Mouse (Mus musculus) frontal cortex, postnatal 36 days (tissue): ENCODE results near the gene Mnt.

ENCODE experiments used
- DNase-seq, 2 experiments: peaks; one replicate each; pipeline ENCODE4 v3.0.0; 2022; ENCODE audit warnings: low spot score in 2 of 2

Mnt gene

GRCm38 (mm10) chr11:74831606-74832451, 1.1 kb downstream of the Mnt start:
- peak; percentile 97 to 98 for DNase-seq

- DNase-seq = peak; percentile 57 to 64
These were observed 1.9 kb downstream of the Mnt start for GRCm38 (mm10) chr11:74832503-74833143.

GRCm38 (mm10) chr11:74833536-74834358, 3.0 kb downstream of the Mnt start:
- DNase-seq = no peak

- no peak for DNase-seq
These were observed 3.6 kb downstream of the Mnt start for GRCm38 (mm10) chr11:74834359-74834638.

- no peak for DNase-seq
These were observed 4.0 kb downstream of the Mnt start for GRCm38 (mm10) chr11:74834650-74835277.

- no peak for DNase-seq
These were observed 5.0 kb downstream of the Mnt start for GRCm38 (mm10) chr11:74835593-74836224.

- no peak for DNase-seq
These were observed 5.7 kb downstream of the Mnt start for GRCm38 (mm10) chr11:74836225-74837055.

- no peak for DNase-seq
These were observed 6.5 kb downstream of the Mnt start for GRCm38 (mm10) chr11:74837056-74837693.

GRCm38 (mm10) chr11:74837694-74838431, 7.1 kb downstream of the Mnt start:
- DNase-seq = peak; percentile 91 to 94

- peak; percentile 86 to 93 for DNase-seq
These were observed 7.7 kb downstream of the Mnt start for GRCm38 (mm10) chr11:74838441-74838840.

GRCm38 (mm10) chr11:74838971-74839370, 8.3 kb downstream of the Mnt start:
- peak in 1 of 2 experiments; percentile 84 for DNase-seq

- no peak for DNase-seq
These were observed 9.4 kb downstream of the Mnt start for GRCm38 (mm10) chr11:74839860-74840715.

- no peak for DNase-seq
These were observed 10.0 kb downstream of the Mnt start for GRCm38 (mm10) chr11:74840739-74841138.

GRCm38 (mm10) chr11:74841366-74841765, 10.6 kb downstream of the Mnt start:
- DNase-seq = peak in 1 of 2 experiments; percentile 48

- no peak for DNase-seq
These were observed 11.3 kb downstream of the Mnt start for GRCm38 (mm10) chr11:74842045-74842444.

GRCm38 (mm10) chr11:74842656-74843434, 12.1 kb downstream of the Mnt start:
- DNase-seq = no peak

GRCm38 (mm10) chr11:74843435-74843714, 12.7 kb downstream of the Mnt start:
- no peak for DNase-seq

GRCm38 (mm10) chr11:74843761-74844160, 13.0 kb downstream of the Mnt start:
- no peak for DNase-seq
